Mouse (Mus musculus): ENCODE data around the gene Slc25a42. TPM values are rescaled to one million over a fixed set of nuclear protein-coding genes. Genes with fewer than 3 reads are reported as not detected.
A peak's percentile ranks its signal among the peaks of the same experiment; 100 is the strongest.

The Slc25a42 gene
- total RNA-seq, 4 experiments from 2014 or later: 27.4 to 34.4 (median 31.1) TPM

DNA sequence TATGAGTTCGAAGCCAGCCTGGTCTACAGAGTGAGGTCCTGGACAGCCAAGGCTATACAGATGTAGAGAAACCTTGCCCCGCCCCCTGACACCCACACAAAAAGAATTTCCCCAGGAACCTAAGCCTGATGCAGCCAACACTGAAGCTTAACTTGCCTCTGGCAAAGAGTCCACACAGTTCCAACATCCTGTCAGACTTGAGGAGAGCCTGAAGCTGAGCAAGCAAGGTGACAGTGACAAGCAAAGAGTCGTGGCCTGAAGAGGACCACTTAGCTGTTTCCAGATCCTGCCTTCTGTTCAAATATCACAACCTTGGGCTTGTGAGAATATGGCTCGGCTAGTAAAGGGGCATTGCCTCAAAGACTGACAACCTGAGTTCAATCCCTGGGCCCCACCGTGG is 3.0 kb upstream of the Slc25a42 start:
- DNase-seq (ENCODE audit: low spot score in 2 of 2): no peak

DNA sequence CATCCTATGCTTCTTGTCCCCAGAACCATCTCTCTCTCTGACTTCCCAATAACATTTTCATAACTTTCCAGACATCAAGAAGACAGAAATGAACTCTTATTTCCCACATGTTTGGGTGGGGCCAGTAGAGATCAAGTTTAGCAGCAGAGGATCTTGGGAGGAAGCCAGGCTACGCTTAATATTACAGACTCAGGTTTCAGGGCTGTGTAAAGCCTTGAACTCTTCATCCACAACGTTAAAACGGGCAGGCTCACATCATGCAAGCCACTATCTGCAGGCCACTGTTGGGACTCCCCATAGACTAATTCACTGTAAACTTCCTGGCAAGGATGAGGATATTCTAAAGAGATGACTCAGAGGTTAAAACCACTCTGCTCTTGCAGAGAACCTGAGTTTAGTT is 2.3 kb upstream of the Slc25a42 start:
- DNase-seq (ENCODE audit: low spot score in 2 of 2): no peak

DNA sequence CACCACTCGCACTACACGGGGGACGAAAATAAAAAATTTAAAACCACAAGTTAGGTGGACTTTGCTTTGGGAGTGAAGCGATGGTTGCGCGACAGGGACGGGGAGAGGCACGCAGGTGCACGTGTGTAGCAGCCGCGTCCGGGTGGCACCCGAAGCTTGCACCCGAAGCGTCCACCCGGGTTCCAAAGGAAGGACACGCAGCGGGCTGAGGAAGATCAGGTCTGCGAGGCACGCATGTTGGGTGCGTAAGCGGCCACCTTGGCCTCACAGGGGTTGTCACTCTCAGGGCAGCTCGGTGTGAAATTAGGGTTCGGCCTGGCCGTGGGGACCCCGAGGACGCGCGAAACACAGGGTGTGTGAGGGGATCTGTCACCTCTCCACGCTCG is 386 bp downstream of the Slc25a42 start:
- peak in 1 of 2 experiments; percentile 13 for DNase-seq (ENCODE audit: low spot score in 2 of 2)

DNA sequence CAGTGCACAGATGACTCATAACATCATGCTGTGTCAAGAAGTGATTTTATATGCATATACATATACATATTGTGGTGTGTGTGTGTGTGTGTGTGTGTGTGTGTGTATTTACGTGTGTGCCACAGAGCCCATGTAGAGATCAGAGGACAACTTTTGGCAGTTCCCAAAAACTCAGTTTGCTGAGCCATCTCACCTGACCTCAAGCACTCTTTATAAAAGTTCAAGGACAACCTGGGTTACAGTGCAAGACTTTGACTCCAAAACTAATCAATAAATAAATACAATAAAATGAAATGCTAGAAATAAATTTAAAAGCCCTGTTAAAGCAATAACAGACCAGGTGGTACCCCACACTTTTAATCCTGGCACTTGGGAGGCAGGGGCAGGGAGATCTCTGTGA is 830 bp downstream of the Slc25a42 start:
- DNase-seq (ENCODE audit: low spot score in 2 of 2): no peak

DNA sequence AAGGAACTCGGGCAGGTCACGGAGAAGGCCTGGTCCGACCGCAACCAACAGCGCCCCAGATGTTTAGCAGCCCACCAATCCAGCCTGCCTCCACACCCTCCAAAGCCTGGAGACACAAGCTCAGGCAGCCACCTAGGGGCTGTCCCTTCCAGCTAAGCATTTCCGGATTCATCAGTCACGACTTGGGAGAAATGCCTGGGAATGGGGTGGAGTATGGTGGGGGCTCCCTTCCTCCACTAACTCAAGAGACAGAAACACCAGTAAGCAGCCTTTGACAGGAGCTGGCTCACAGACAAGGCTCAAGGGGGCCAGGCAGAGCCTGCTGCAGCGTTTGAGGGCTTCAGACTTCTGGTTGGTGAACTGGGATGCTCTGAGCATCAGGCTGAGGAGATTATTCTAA is 1.6 kb downstream of the Slc25a42 start:
- no peak for DNase-seq (ENCODE audit: low spot score in 2 of 2)

DNA sequence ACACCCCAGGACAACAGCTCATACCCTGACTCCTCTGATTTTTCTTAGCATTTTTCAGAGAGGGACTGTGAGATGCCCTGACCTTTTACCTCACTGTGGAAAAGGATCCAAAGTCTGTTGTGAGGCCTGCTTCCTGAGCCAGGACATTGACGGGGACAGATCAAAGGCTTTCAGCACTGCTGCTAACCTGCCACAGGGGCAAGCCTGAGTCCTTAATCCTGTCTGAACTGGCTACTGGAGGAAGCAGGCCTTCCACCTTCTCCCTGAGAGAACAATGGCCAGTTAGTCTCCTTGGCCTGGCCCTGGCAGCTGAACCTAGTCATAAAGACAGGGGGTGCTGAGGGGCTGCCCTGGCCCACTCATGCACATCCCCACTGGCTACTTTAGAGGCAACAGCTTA is 4.0 kb downstream of the Slc25a42 start:
- no peak for DNase-seq (ENCODE audit: low spot score in 2 of 2)

DNA sequence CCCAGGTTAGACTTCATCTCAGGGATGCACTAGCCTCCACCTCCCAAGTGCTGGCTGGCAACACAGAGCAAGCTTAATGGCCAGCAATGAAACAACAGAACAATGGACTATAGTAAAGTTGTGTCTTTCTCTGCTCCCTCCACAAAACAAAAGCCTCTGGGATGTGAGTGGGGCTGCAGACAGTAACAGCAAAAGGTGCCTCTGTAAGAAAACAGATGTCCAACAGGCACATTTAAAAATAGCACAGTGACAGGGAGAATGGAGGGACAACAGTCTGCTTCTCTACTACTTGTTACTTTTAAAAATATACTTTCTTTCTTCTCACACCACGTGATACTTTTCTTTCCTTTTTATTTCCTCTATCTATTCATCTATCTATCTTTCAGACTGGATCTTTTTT is 7.3 kb downstream of the Slc25a42 start:
- no peak for DNase-seq (ENCODE audit: low spot score in 2 of 2)

DNA sequence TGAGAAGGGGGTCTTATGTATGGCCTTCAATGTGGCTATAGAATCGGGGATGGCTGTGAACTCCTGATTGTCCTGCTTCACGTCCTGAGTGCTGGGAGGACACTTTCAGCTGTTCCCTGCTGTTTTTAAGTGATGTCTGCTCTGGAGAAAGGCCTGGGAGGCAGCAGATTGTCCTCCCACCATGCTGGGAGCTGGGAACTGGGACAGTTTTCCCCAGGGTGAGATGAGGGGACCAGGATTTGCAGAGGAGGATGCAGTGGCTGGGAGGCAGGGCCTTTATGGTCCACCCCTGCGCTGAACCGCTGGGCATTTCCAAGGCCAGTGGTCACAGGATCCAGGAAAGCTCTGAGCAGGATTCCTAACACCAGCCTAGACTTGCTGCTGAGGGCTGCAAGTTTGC is 9.0 kb downstream of the Slc25a42 start:
- DNase-seq (ENCODE audit: low spot score in 2 of 2): no peak

DNA sequence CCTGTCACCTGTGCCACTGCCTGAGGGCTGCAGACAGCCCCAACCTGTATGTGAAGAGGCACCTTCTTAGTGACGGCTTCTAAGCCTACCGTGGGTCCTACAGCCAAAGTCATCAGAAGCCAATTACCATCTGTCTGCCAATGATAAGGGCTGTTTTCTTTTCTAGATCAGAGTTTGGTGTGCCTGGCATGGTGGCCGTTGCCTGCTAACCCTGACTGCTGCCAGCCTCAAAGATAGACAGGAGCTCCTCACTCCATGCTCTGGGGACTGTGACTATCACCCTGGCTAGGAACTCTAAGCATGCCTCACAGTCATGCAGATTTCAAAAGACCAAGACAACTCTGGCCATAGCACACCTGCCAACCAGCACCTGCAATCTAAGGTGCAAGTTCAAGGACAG is 10.7 kb downstream of the Slc25a42 start:
- no peak for DNase-seq (ENCODE audit: low spot score in 2 of 2)

DNA sequence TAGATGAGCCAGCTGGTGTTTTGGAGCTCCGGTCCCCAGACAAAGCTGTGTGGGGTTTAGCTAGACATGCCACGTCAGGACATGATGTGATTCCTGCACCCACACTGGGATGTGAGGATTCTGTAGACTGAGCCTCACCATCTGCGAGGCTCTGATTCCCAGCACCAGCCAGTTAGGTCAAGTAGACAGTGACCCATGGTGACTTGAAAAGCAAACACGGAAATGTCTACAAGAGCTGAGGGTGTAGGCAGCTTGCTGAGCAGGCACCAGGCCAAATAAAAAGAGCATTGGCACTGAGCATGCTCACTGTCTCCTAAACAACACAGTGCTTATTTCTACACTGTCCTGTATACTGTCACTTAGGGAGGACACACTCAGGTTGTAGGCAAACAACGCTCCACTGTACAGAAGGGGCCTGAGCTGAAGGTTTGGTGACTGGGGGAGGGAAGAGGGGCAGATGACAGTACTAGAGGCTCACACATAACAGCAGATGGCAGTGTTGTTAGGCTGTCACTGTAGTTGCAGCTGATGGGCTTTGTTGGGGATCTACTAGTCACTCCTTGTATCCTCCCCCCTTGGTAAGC is 11.9 kb downstream of the Slc25a42 start:
- DNase-seq (ENCODE audit: low spot score in 2 of 2): no peak

DNA sequence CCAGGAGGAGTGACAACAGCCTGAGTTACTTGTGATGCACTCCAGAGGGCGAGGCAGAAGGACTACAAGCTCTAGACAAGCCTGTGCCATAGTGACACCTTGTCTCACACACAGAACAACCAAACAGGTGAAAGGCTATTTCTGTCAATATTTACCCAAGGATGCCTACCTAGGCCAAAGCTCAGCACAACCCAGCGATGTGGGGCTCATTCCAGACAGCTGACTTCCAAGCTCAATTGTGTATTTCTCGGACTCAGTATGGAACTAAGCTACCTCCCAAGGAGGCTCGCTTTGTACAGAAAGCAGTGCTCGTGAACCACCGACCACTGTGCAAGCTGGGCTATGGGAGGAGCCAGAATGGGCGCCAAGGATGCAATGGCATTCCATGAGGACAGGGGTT is 14.5 kb downstream of the Slc25a42 start:
- no peak for DNase-seq (ENCODE audit: low spot score in 2 of 2)

DNA sequence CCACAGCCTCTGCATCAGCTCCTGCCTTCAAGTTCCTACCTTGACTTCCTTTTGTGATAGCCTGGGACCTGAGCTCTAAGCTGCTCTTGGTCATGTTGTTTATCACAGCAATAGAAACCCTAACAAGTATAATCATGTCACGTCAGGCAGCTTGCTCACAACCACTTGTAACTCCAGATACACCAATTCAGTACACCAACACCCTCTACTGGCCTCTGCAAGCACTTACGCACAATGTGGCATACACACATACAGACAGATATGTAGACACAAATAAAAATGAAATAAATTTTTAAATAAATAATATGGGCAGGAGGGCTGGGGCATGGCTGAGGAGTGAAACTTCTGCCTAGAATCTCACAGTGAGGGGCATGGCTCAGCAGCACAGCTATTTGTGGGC is 16.3 kb downstream of the Slc25a42 start:
- DNase-seq (ENCODE audit: low spot score in 2 of 2): no peak

DNA sequence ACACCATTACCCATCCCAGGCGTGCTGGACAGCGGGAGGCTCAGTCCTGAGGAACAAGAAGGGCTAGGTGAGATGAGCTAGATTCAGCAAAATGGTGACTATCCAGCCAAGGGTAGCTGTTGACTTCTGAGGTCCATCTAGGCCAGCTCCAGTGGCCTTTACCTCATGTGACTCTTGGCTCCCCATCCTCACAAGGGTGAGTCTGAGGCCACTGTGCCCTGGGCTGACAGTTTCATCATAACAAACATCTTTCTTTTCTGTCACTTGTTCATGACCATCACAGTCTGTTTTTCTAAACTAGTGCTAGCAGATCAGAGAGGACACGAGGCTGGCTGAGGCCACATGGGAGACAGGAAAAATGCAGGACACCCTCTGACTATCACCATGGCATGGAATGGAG is 17.9 kb downstream of the Slc25a42 start:
- DNase-seq (ENCODE audit: low spot score in 2 of 2): no peak

DNA sequence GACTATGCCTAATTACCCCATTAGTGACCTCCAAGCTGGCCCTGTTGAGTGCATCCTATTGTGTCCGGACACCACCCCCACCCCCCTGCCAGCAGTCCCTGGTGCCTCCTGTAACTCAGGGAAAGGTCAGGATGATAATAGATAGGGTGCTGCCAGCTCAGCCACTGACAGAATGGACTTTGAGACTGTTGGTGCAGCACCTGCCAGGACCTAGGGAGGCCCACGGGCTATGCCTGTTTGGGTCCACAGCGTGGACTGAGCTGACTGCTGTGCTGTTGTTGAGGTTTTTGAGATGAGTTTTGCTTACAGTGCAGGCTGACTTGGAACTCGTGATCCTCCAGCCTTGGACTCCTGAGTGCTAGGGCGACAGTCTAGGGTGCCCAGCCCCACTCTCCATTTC is 18.9 kb downstream of the Slc25a42 start:
- DNase-seq (ENCODE audit: low spot score in 2 of 2): no peak

DNA sequence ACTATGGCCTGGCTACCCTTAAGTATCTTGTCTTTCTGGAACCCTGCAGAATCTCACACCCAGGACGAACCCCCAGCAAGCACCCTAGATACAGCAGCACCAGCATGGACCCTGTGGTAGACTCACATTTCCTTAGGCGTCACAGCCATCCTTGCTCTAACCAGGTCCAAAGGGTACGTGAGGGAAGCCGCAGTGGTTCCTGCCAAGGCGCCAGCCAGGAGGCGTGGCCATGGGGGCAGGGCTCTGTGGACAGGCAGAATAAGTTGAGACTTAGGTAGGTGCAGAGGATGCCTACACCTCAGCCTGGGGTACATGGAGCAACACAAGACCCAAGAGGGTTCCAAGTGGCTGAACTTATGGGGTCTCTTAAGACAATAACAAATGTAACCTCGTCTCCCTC is 23.4 kb downstream of the Slc25a42 start:
- no peak for DNase-seq (ENCODE audit: low spot score in 2 of 2)

DNA sequence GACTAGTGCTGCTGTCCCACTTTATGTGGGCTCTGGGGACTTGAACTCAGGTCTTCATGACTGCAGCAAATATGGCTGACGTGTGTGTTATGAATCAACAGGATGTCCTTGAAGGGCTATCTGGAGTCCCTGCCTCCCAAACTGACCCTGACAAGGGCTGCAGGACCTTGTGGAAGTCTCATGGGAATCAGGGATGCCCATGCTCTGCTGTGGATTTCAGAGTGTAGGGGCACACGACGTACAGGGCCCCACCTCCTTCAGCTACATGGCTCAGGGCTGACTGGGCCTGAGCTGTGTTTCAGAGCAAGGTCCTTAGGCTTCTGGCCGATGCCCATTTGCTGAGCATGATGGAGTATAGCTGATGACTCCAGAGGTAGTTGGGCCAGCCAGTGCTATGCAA is 28.9 kb downstream of the Slc25a42 start:
- no peak for DNase-seq (ENCODE audit: low spot score in 2 of 2)

DNA sequence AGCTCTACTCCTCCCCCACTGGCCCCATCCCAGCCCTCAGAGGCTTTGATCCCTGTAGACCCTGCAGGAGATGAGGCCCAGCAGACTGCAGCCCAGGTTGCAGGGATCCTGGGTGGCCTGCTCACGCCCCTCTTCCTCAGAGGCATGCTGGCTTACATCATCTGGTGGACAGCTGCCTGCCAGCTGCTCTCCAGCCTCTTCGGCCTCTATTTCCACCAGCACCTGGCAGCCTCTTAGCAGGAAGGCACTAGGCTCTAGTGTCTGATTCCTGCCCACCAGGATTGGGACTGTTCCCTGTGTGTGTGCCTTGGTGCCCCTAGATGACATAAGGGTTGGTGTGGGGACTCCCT is 30.2 kb downstream of the Slc25a42 start:
- DNase-seq (ENCODE audit: low spot score in 2 of 2): no peak

DNA sequence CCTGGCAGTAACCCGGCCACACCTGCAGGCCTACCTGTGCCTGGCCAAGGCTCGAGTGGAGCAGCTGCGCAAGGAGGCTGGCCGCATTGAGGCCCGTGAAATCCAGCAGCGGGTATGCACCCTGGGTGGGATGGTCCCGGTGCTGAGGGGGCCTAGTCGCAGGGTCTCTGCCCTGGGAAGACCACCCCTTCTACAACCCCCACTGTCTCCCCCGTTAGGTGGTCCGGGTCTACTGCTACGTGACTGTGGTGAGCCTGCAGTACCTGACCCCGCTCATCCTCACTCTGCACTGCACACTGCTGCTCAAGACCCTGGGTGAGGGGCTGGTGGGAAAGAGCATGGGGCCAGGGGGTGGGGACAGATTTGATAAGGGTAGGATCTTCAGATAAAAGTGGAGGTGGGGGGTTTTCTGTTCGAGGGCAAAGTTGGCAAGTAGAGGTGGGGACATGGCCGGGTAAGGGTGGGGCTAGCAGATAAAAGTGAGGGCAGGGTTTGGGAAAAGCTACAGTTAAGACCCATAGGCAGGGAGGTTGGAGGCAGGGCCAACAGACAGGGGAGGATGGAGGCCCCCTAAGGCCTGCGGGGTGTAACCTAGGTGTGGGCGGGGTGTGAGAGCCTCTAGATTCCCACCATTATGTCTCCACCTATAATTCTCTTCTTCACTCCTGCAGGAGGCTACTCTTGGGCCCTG is 30.7 kb downstream of the Slc25a42 start:
- no peak for DNase-seq (ENCODE audit: low spot score in 2 of 2)

DNA sequence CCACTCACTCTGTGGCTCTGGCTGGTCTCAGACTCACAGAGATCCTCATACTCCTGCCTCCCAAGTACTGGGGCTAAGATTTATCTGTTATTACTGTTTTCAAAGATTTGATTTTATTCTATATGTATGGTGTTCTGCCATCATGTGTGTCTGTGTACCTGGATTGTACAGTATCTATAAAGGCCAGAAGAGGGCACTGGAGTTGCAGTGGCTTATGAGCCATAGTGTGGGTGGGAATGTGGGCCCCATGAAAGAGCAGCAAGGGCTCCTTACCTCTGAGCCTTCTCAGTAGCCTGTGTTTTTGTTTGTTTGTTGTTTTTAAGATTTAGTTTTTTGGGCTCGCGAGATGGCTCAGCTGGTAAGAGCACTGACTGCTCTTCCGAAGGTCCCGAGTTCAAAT is 33.0 kb downstream of the Slc25a42 start:
- no peak for DNase-seq (ENCODE audit: low spot score in 2 of 2)

DNA sequence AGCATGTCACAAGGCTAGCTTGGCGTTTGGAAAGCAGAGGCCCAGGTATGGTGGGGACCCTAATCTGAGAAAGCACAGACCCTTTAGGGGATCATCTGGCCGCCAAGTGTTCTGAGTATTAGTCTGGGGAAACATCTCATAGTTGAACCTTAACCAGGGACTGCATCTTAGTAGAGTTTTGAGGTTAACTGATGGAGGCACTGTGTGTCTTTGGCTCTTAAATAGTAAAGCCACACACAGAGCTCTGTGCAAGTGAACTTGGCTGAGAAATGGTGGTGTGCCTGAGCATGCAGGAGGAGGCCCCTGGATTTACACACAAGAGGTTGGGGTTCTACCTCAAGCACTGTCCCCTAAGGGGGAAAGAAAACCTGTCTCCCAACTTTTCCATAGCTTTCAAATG is 33.9 kb downstream of the Slc25a42 start:
- DNase-seq (ENCODE audit: low spot score in 2 of 2): no peak

DNA sequence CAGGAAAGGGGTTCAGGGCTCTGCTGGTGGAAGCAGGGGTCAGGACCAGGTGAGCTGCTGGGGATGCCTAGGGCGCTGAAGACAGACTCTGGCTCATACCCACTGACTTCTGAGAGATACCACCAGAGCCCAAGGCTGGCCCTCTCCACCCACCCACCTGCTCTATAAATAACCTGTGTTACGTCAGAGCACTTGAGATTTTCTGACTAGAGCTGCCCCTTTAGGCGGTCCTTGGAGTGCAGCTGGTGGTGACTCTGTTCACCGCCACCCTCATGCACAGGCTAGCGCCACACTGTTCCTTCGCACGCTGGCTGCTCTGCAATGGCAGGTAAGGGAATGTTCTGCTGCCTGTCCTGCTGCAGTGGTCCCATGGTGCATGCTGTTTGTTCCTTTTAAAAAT is 38.0 kb downstream of the Slc25a42 start:
- DNase-seq (ENCODE audit: low spot score in 2 of 2): no peak

DNA sequence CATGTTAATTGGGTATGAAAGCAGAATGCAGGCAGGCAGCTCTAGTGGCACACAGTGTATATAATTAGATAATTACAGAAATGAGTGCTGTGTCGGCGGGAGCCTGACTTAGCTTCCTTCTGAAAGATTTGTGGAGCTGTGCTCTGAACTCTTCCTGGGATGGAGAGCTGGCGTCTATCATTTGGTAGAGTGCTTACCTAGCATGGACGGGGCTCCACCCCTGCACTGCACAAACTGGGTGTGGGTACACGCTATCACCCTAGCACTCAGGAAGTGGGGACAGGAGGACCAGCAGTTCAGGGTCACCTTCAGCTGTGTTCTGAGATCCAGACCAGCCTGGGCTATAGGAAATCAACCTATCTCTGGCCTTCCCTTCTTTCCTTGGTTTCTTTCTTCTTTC is 38.8 kb downstream of the Slc25a42 start:
- DNase-seq (ENCODE audit: low spot score in 2 of 2): no peak

DNA sequence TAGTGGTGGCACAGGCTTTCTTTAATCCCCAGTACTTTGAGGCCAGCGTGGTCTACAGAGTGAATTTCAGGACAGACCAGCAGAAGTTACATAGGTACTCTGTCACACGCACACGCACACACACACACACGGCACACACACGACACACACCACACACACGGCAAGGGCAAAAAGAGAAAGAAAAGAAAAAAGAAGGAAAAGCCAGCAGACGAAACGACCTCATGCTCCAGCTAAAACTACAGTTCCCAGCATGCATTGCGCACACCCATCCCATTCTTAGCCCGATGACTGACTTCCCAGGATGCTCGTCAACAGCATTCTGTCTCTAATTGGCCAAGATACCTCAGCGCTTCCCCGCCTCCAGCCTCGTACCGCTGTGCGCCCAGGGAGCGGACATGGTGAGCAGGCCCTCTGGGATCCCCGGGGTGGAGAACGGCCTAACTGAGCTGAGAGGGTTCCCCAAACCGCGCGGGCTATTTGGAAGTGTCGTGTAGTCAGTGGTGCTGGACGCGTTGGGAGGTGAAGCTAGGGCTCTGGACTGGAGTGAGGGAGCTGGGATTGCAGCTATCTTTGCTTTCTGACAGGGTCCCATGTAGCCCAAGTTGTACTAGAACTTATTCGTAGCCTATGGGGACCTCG is 39.9 kb downstream of the Slc25a42 start, which contains the start of gene Tmem161a:
Gene Tmem161a, plus strand, starts transcription at position 314 of the 639 bp plus-strand sequence.
- peak; percentile 87 to 89 for DNase-seq (ENCODE audit: low spot score in 2 of 2)

Measured in gastrocnemius, adult 8-10 months (tissue).